Mouse (Mus musculus): ENCODE measurements at regions not wholly inside any gene's neighbourhood (a gene's known extent, or its start where the extent isn't known, plus 50 kb on each side); places are given as distances from the start of the nearest gene placed in this dataset.

DNA sequence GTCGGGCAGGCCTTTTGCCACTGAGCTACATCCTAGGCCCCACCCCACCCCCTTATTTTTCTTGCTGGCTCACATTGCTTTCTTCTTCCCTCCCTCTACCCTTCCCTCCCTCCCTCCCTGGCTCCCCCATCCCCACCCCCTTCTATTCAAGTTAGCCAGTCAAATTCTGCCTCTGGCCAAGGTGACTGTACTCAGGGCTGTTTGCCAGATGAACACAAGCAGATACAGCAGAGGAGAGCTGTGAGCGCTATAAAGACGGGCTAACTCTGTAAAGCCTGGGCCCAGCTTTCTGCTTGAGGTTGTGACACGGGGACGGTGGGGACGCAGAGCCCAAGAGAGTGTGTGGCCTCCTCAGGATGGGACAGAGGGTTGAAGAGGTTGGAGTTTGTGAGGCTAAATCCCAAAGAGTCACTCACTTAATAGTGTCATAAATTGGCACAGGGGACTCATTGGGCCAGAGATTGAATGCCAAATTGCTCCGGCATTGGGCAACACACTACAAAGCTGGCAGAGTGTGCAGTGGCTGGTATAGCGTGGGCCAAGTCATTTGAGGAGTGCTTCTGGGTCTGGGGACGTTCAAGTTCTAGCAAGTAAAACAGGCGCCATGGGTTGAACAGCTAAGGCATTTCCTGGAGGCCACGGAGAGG is 110.8 kb downstream of the 2410131K14Rik start:
- Histone ChIP-seq H3K4me3 (no peak overlapping the region), H3K4me2 (no peak overlapping the region), H3K36me3 (no peaks in the 10 kb centered on the region), H3K27ac (replicated peaks) (peak overlapping the region; percentile 26), H3K9me3 (no peaks in the 10 kb centered on the region), H3K27me3 (no peaks in the 10 kb centered on the region), H3K4me1 (replicated peaks) (peaks cover 17% of the 10 kb centered on the region), H3K9ac (no peak overlapping the region)
- WGBS, result 54% methylated on average over 11 of the region's 11 CpGs
- ATAC-seq (ENCODE audit: low FRiP score, low read depth), result peak; percentile 54; the same call in 1 of the 2 replicates

GRCm38 (mm10) chr5:118359646-118360373 is 114.8 kb downstream of the 2410131K14Rik start:
- Histone ChIP-seq H3K36me3 (no peaks in the 10 kb centered on the region), H3K9ac (no peak overlapping the region), H3K27ac (replicated peaks) (no peak overlapping the region), H3K27me3 (no peaks in the 10 kb centered on the region), H3K4me2 (no peak overlapping the region), H3K9me3 (no peaks in the 10 kb centered on the region), H3K4me3 (no peak overlapping the region), H3K4me1 (replicated peaks) (peaks cover 17% of the 10 kb centered on the region)
- no peak for ATAC-seq (ENCODE audit: low FRiP score, low read depth)
- 58% methylated on average over 13 of the region's 13 CpGs for WGBS

DNA sequence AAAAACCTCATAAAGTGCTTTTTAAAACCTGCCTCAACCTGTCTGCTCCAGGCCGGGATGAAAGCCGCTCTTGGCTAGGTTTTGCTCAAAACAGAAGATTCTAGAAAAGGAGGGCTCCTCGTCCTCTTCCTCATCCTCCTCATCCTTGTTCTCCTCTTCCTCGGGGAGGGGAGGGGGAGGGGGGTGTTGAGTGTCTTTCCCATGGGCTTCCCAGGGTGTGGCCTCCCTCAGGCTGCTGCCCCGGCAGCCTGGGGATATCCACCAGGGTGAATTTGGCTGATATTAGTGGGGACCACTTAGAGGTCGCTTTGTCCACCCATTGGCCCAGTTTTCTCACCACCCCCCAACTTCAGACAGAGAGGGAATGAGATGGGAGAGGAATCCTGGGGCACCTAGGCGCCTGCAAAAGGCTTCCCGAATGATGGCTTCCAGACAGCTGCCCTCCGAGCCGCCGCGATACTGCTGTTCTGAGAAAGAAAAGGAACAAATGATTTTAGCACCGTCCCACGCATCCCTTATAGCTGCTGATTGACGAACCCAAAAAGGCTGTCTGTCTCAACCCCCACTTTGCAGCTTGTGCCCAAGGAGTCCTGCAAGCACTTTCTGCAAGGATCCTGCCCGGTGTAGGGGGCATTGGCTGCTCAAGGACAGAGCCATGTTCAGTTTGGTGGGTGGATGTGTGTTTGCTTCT is 115.5 kb downstream of the 2410131K14Rik start:
- no peak for ATAC-seq (ENCODE audit: low FRiP score, low read depth)
- Histone ChIP-seq H3K27me3 (no peaks in the 10 kb centered on the region), H3K9ac (no peak overlapping the region), H3K9me3 (no peaks in the 10 kb centered on the region), H3K36me3 (no peaks in the 10 kb centered on the region), H3K4me3 (no peak overlapping the region), H3K4me1 (replicated peaks) (peaks cover 10% of the 10 kb centered on the region), H3K4me2 (no peak overlapping the region), H3K27ac (replicated peaks) (no peak overlapping the region)
- 68% methylated on average over 16 of the region's 16 CpGs for WGBS

GRCm38 (mm10) chr5:118361133-118361852 is 116.3 kb downstream of the 2410131K14Rik start:
- Histone ChIP-seq H3K4me1 (replicated peaks) (peaks cover 2% of the 10 kb centered on the region), H3K27ac (replicated peaks) (no peak overlapping the region), H3K27me3 (no peaks in the 10 kb centered on the region), H3K4me3 (no peak overlapping the region), H3K9ac (no peak overlapping the region), H3K9me3 (no peaks in the 10 kb centered on the region), H3K4me2 (no peak overlapping the region), H3K36me3 (no peaks in the 10 kb centered on the region)
- 80% methylated on average over 13 of the region's 13 CpGs for WGBS
- ATAC-seq (ENCODE audit: low FRiP score, low read depth), result no peak

GRCm38 (mm10) chr5:118361853-118362406 is 116.9 kb downstream of the 2410131K14Rik start:
- Histone ChIP-seq H3K36me3 (no peaks in the 10 kb centered on the region), H3K27ac (replicated peaks) (no peak overlapping the region), H3K9ac (no peak overlapping the region), H3K9me3 (no peaks in the 10 kb centered on the region), H3K4me3 (no peak overlapping the region), H3K4me1 (replicated peaks) (no peaks in the 10 kb centered on the region; the same call in 1 of the 2 replicates), H3K4me2 (no peak overlapping the region), H3K27me3 (no peaks in the 10 kb centered on the region)
- WGBS, result 78% methylated on average over 8 of the region's 8 CpGs
- no peak for ATAC-seq (ENCODE audit: low FRiP score, low read depth)

GRCm38 (mm10) chr5:118362738-118363137 is 117.7 kb downstream of the 2410131K14Rik start:
- Histone ChIP-seq H3K36me3 (no peaks in the 10 kb centered on the region), H3K4me2 (no peak overlapping the region), H3K9ac (no peak overlapping the region), H3K9me3 (no peaks in the 10 kb centered on the region), H3K4me3 (no peak overlapping the region), H3K27ac (replicated peaks) (no peak overlapping the region), H3K4me1 (replicated peaks) (no peaks in the 10 kb centered on the region; the same call in 1 of the 2 replicates), H3K27me3 (no peaks in the 10 kb centered on the region)
- WGBS, result 75% methylated on average over 4 of the region's 4 CpGs
- ATAC-seq (ENCODE audit: low FRiP score, low read depth), result no peak

GRCm38 (mm10) chr5:118363154-118363553 is 118.1 kb downstream of the 2410131K14Rik start:
- Histone ChIP-seq H3K4me2 (no peak overlapping the region), H3K4me3 (no peak overlapping the region), H3K4me1 (replicated peaks) (no peaks in the 10 kb centered on the region; the same call in 1 of the 2 replicates), H3K27ac (replicated peaks) (no peak overlapping the region), H3K36me3 (no peaks in the 10 kb centered on the region), H3K27me3 (no peaks in the 10 kb centered on the region), H3K9ac (no peak overlapping the region), H3K9me3 (no peaks in the 10 kb centered on the region)
- WGBS, result 69% methylated on average over 6 of the region's 6 CpGs
- no peak for ATAC-seq (ENCODE audit: low FRiP score, low read depth)

DNA sequence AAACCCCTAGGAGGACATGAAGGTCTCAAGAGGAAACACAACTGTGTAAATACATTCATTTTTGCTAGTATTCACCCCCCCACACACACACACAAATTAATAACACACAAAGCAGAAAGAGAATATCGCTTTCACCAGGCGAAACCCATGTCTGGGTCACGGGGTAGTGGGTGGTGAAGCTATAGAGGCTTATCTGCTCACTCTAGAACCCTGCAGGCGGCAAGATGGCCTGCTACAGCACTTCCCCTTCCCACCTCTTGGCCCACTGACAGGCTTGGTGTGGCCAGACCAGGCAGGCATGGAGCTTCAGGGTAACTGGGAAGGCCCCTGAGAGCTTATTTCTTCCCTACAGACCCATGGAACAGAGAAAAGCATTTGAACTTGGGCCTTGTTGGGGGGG is 119.6 kb downstream of the 2410131K14Rik start:
- 95% methylated on average over 4 of the region's 4 CpGs for WGBS
- ATAC-seq (ENCODE audit: low FRiP score, low read depth), result no peak
- Histone ChIP-seq H3K27me3 (no peaks in the 10 kb centered on the region), H3K4me1 (replicated peaks) (no peaks in the 10 kb centered on the region; the same call in 1 of the 2 replicates), H3K27ac (replicated peaks) (no peak overlapping the region), H3K4me2 (no peak overlapping the region), H3K4me3 (no peak overlapping the region), H3K9ac (no peak overlapping the region), H3K36me3 (no peaks in the 10 kb centered on the region), H3K9me3 (no peaks in the 10 kb centered on the region)

- H3K4me3 ChIP-seq, result no peak overlapping the region
- ATAC-seq (ENCODE audit: low FRiP score, low read depth), result no peak
- 71% methylated on average over 7 of the region's 7 CpGs for WGBS
Observed at GRCm38 (mm10) chr5:118365196-118365595, 120.2 kb downstream of the 2410131K14Rik start.

GRCm38 (mm10) chr5:118365651-118366050 is 120.6 kb downstream of the 2410131K14Rik start:
- no peaks in the 10 kb centered on the region for H3K27me3 ChIP-seq
- no peak overlapping the region for H3K4me2 ChIP-seq
- H3K36me3 ChIP-seq, result no peaks in the 10 kb centered on the region
- no peak for ATAC-seq (ENCODE audit: low FRiP score, low read depth)
- H3K4me1 ChIP-seq (replicated peaks), result no peaks in the 10 kb centered on the region
- H3K27ac ChIP-seq (replicated peaks), result no peak overlapping the region
- no peaks in the 10 kb centered on the region for H3K9me3 ChIP-seq
- H3K9ac ChIP-seq, result no peak overlapping the region
- 40% methylated on average over 5 of the region's 5 CpGs for WGBS
- H3K4me3 ChIP-seq, result no peak overlapping the region

More at GRCm38 (mm10) chr5:118365196-118365595, 120.2 kb downstream of the 2410131K14Rik start:
- Histone ChIP-seq H3K9me3 (no peaks in the 10 kb centered on the region), H3K9ac (no peak overlapping the region), H3K4me1 (replicated peaks) (no peaks in the 10 kb centered on the region; the same call in 1 of the 2 replicates), H3K4me2 (no peak overlapping the region), H3K36me3 (no peaks in the 10 kb centered on the region), H3K27me3 (no peaks in the 10 kb centered on the region), H3K27ac (replicated peaks) (no peak overlapping the region)

DNA sequence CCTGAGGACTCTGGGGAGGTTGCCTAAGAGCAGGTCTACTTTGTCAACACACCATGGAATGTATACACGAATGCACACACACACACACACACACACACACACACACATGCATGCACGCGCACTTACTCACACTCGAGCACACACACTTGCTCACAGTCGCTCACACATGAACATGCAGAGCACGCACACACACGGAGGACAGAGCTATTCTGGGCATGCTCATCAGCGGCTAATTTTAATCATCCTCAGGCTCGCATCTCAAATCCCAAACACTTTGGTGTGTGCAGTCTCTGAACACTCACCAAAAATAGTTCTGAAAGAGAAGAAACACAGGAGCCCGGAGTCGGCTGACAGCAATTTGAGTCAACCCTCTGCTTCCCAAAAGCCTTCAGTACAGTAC is 122.0 kb downstream of the 2410131K14Rik start:
- Histone ChIP-seq H3K4me2 (no peak overlapping the region), H3K4me1 (replicated peaks) (no peaks in the 10 kb centered on the region), H3K9me3 (no peaks in the 10 kb centered on the region), H3K9ac (no peak overlapping the region), H3K27ac (replicated peaks) (no peak overlapping the region), H3K4me3 (no peak overlapping the region), H3K27me3 (no peaks in the 10 kb centered on the region), H3K36me3 (no peaks in the 10 kb centered on the region)
- ATAC-seq (ENCODE audit: low FRiP score, low read depth), result no peak
- WGBS, result 92% methylated on average over 11 of the region's 11 CpGs
